9 mouse cellular contexts compared by ENCODE assay signal in the genomic region with DNA sequence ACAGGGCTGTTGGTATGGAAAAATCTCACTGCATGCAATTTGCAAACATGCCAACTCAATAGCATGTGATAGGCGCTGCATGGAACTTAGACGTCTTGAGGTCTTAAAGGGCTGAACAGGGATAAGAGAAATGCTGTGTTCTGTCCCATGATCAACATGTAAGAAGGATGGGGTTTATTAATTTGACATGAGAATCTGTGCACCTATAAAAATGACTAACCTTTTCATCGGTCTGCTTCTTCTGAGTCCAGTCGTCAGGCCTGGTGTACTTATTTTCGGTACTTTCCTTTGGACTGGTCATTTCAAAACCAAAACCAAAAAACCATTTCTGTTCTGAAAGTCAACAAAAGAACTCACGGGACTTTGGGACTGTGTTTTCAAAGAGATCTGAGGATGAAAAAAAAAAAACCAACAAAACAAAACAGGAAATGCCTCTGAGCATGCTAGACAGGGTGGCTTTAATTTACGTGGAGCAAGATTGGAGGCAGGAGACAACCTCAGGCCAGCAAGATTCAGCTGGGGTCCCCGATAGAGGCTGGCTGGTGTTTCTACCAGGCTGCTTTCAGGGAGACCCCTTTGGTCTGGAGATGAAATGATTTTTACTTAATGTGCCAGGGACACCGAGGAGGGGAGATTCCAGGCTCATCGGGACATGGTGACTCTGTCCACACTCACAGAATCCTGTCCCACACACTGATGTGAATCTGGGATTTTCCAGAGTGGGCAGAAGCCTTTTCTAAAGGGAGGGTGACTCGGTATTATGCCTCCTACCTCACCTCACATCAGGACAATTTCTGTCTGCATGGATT. TPM values are rescaled to one million over a fixed set of nuclear protein-coding genes. Genes with fewer than 3 reads are reported as not detected.
DNase-seq lines count a peak whose midpoint lies in the region; ATAC-seq and TF ChIP-seq lines count a peak whose summit lies in the region.
"Had no signal": no experiment of that assay in that cellular context is flagged by ENCODE, and none has a peak within 500 bp of the region (broad histone marks: within the 10 kb centered on the region; RNA-seq: fewer than 3 reads in every experiment).

No protein-coding gene starts in this region.

- no peak for TF ChIP-seq POLR2A in CH12.LX (IDR thresholded peaks at IDR 0.05; ENCODE audit: low read depth, low read length)

- H3K27me3 ChIP-seq in CH12.LX (replicated peaks) = no peaks in the 10 kb centered on the region
- 0 out of 2 replicates have a peak, but pooled peaks cover 9% of the 10 kb centered on the region for H3K27me3 ChIP-seq in forebrain, embryonic 16.5 days (replicated peaks; ENCODE audit: control insufficient read depth, insufficient read depth, low read length)
- peaks cover 35% of the 10 kb centered on the region for H3K27me3 ChIP-seq in liver, embryonic 15.5 days

- H3K4me3 ChIP-seq in CH12.LX (replicated peaks in 1 of 3; ENCODE audit: low read depth in 2 of 3, low read length in 2 of 3, poor library complexity in 1 of 3) = no peak overlapping the region
- H3K4me3 ChIP-seq in forebrain, embryonic 16.5 days (replicated peaks; ENCODE audit: low read length) = no peak overlapping the region
- H3K4me3 ChIP-seq in liver, embryonic 15.5 days (replicated peaks) = 0 out of 2 replicates have a peak overlapping the region, but pooled peaks have one; percentile 35

- TF ChIP-seq EP300 in CH12.LX (IDR thresholded peaks at IDR 0.05; ENCODE audit: low read length) = peak; percentile 75

- ATAC-seq in forebrain, embryonic 16.5 days = no peak
- ATAC-seq in liver, embryonic 15.5 days (ENCODE audit: insufficient read depth) = no peak

- DNase-seq in A20 (ENCODE audit: low read depth, low spot score) (peak; percentile 57), CH12.LX (ENCODE audit: extremely low read depth) (peak; percentile 9)
- no peak for DNase-seq in kidney, postnatal 25 days
- no peak for DNase-seq in layer of hippocampus, postnatal 36 days
- DNase-seq in urinary bladder, postnatal 36 days (ENCODE audit: low spot score in 2 of 2) = no peak
- DNase-seq: kidney, adult 11 months; lung, postnatal 4 days had no signal

- no peaks in the 10 kb centered on the region for H3K9me3 ChIP-seq in CH12.LX (replicated peaks; ENCODE audit: low read length)
- H3K9me3 ChIP-seq in forebrain, embryonic 16.5 days (ENCODE audit: control insufficient read depth, low read length) = 0 out of 2 replicates have a peak, but pooled peaks cover 3% of the 10 kb centered on the region
- H3K9me3 ChIP-seq in liver, embryonic 15.5 days (replicated peaks) = no peaks in the 10 kb centered on the region

- peak overlapping the region; percentile 89 for H3K4me2 ChIP-seq in CH12.LX (ENCODE audit: insufficient read depth, low read depth, poor library complexity, severe bottlenecking)
- H3K4me2 ChIP-seq in forebrain, embryonic 16.5 days (ENCODE audit: low read length) = peak overlapping the region; percentile 61
- peak overlapping the region; percentile 42; the same call in 1 of the 2 replicates for H3K4me2 ChIP-seq in liver, embryonic 15.5 days

- TF ChIP-seq CTCF in CH12.LX (conservative IDR thresholded peaks at IDR 0.05 in 1 of 2, IDR thresholded peaks at IDR 0.05 in 1 of 2; ENCODE audit: low read depth in 2 of 2, low read length in 2 of 2) = no peak

- H3K4me1 ChIP-seq in CH12.LX (ENCODE audit: control insufficient read depth in 1 of 2, insufficient read depth in 2 of 2) = peaks cover 5 to 11% of the 10 kb centered on the region in 2 experiments
- peaks cover 20% of the 10 kb centered on the region for H3K4me1 ChIP-seq in forebrain, embryonic 16.5 days (replicated peaks; ENCODE audit: control insufficient read depth, insufficient read depth, low read length)
- no peaks in the 10 kb centered on the region for H3K4me1 ChIP-seq in liver, embryonic 15.5 days (replicated peaks)

- in situ Hi-C loops in CH12.LX (cut with MboI; ENCODE audit: low pct_ligation_motif_present, low pct_unique_long_range_greater_than_20kb, low sequenced_read_pairs) = no loop called here

- no peak overlapping the region; the same call in 1 of the 2 replicates for H3K9ac ChIP-seq in CH12.LX (ENCODE audit: insufficient read depth, low read depth)
- no peak overlapping the region for H3K9ac ChIP-seq in forebrain, embryonic 16.5 days (replicated peaks; ENCODE audit: low read depth, low read length)
- H3K9ac ChIP-seq in liver, embryonic 15.5 days = no peak overlapping the region

- no peak overlapping the region for H3K27ac ChIP-seq in CH12.LX (ENCODE audit: insufficient read depth, low read depth)
- H3K27ac ChIP-seq in forebrain, embryonic 16.5 days (ENCODE audit: low read length) = no peak overlapping the region
- H3K27ac ChIP-seq in liver, embryonic 15.5 days (replicated peaks) = no peak overlapping the region

- WGBS in forebrain, embryonic 16.5 days = 18% methylated on average over 11 of the region's 11 CpGs
- WGBS in liver, embryonic 15.5 days (ENCODE audit: insufficient replicate concordance) = 47% methylated on average over 11 of the region's 11 CpGs

- no peaks in the 10 kb centered on the region for H3K79me2 ChIP-seq in CH12.LX (replicated peaks; ENCODE audit: control insufficient read depth, extremely low read depth, insufficient read depth, poor library complexity, severe bottlenecking)

- dilution Hi-C loops in CH12.LX (cut with MboI; ENCODE audit: extremely low pct_ligation_motif_present, extremely low pct_unique_long_range_greater_than_20kb, low sequenced_read_pairs) = no loop called here

- no peaks in the 10 kb centered on the region for H3K36me3 ChIP-seq in CH12.LX (replicated peaks in 1 of 2; ENCODE audit: control insufficient read depth in 1 of 2, insufficient read depth in 1 of 2, low read length in 1 of 2)
- H3K36me3 ChIP-seq in forebrain, embryonic 16.5 days (ENCODE audit: control insufficient read depth, insufficient read depth) = no peaks in the 10 kb centered on the region
- H3K36me3 ChIP-seq in liver, embryonic 15.5 days (replicated peaks) = no peaks in the 10 kb centered on the region

- TF ChIP-seq RAD21 in CH12.LX (IDR thresholded peaks at IDR 0.05; ENCODE audit: low read depth, low read length) = no peak

TF ChIP-seq in CH12.LX, 34 proteins besides CTCF, POLR2A, EP300 and RAD21:
- TF ChIP-seq ZKSCAN1 (IDR thresholded peaks at IDR 0.05; ENCODE audit: borderline replicate concordance, low read depth, low read length) (no peak), HCFC1 (IDR thresholded peaks at IDR 0.05; ENCODE audit: low read depth, low read length) (no peak), USF1 (IDR thresholded peaks at IDR 0.05; ENCODE audit: low read depth, low read length) (no peak), MEF2A (IDR thresholded peaks at IDR 0.05; ENCODE audit: borderline replicate concordance, low read depth, low read length) (peak; percentile 59; the same call in 1 of the 2 replicates), PAX5 (IDR thresholded peaks at IDR 0.05; ENCODE audit: low read length) (no peak), BHLHE40 (IDR thresholded peaks at IDR 0.05; ENCODE audit: low read depth, low read length) (peak; percentile 96), CHD2 (IDR thresholded peaks at IDR 0.05; ENCODE audit: low read length) (no peak), ELF1 (IDR thresholded peaks at IDR 0.05; ENCODE audit: low read depth, low read length) (peak; percentile 36; the same call in 1 of the 2 replicates), USF2 (conservative IDR thresholded peaks at IDR 0.05; ENCODE audit: low read depth, low read length) (no peak), ZMIZ1 (IDR thresholded peaks at IDR 0.05; ENCODE audit: low read depth, low read length) (no peak), NELFE (IDR thresholded peaks at IDR 0.05; ENCODE audit: low read depth, low read length) (no peak), MAX (IDR thresholded peaks at IDR 0.05; ENCODE audit: low read length) (no peak), POLR2AphosphoS2 (IDR thresholded peaks at IDR 0.05; ENCODE audit: low read depth, low read length) (no peak), CHD1 (IDR thresholded peaks at IDR 0.05; ENCODE audit: low read depth, low read length) (no peak), IRF4 (IDR thresholded peaks at IDR 0.05; ENCODE audit: low read depth, low read length) (peak; percentile 86), UBTF (IDR thresholded peaks at IDR 0.05; ENCODE audit: low read depth, low read length) (no peak), MAZ (IDR thresholded peaks at IDR 0.05; ENCODE audit: low read depth, low read length) (no peak), JUND (conservative IDR thresholded peaks at IDR 0.05; ENCODE audit: low read depth, low read length) (peak; percentile 69), ETS1 (conservative IDR thresholded peaks at IDR 0.05; ENCODE audit: low read depth, low read length) (peak; percentile 68; the same call in 1 of the 2 replicates), RCOR1 (conservative IDR thresholded peaks at IDR 0.05; ENCODE audit: low read depth, low read length) (peak; percentile 60; the same call in 1 of the 2 replicates), ZNF384 (IDR thresholded peaks at IDR 0.05; ENCODE audit: low read depth, low read length) (peak; percentile 83), MYC (IDR thresholded peaks at IDR 0.05; ENCODE audit: low read depth, low read length) (no peak)

RNA-seq across cellular contexts. Expression of gene Otx2, which starts 36.6 kb away (rescaled TPM):
- total RNA-seq in CH12.LX (2012; rRNA removed) (not detected in 2 replicates), CH12.LX (2014; rRNA removed) (not detected in 2 replicates)
- polyA plus RNA-seq in CH12.LX (2012; ENCODE audit: insufficient read length, low read depth) = not detected in 2 replicates
- 9.3 and 9.9 TPM in 2 replicates for polyA plus RNA-seq in forebrain, embryonic 16.5 days (2015; fragmentation: Nextera tagmentation; extraction: Ambion mirVana)
- polyA plus RNA-seq in liver, embryonic 15.5 days (2015; fragmentation: Nextera tagmentation; extraction: Ambion mirVana) = not detected in 2 replicates
- total RNA-seq in layer of hippocampus, postnatal 36 days (2021) = 1 to 10 TPM in 1 of 2 experiments, under 1 TPM in 1; 0.85 to 2.3 TPM

Comparison
In these comparisons a context has a peak if more than half of its experiments do, and no peak if none do; other contexts are left out.
1. DNase-seq: peak in A20 (single experiment) and CH12.LX (single experiment); none in kidney, postnatal 25 days (0 of 2), layer of hippocampus, postnatal 36 days (0 of 2) and urinary bladder, postnatal 36 days (0 of 2).
2. RNA of gene Otx2, which starts 36.6 kb away (polyA plus RNA-seq): 9.3 to 9.9 TPM in forebrain, embryonic 16.5 days; not detected in liver, embryonic 15.5 days and not detected in CH12.LX; every median in the first group is over 10 times any median in the second.
3. Peak in every context shown above with its lines, with median percentiles within 50 percentile points of each other: H3K4me2 ChIP-seq.